Mouse (Mus musculus) left cerebral cortex, adult 18-20 months (tissue): ENCODE data around the gene Nsf. TPM values are rescaled to one million over a fixed set of nuclear protein-coding genes. Genes with fewer than 3 reads are reported as not detected.
"Not testable (repeated sequence)": the region's sequence is repeated elsewhere in the genome, so short reads cannot be mapped to it uniquely, and the experiment has no call there.

Experiments used
- DNase-seq, 2 experiments: peaks; one replicate each; pipeline ENCODE4 v3.0.0; 2021 to 2022; ENCODE audit warnings: low spot score in 2 of 2, mixed read lengths in 1 of 2
- total RNA-seq, 2 experiments: library from RNA; stranded (reverse); gene quantifications; 2 replicates each; pipeline ENCODE4 v1.2.3; 2021

The Nsf gene
- total RNA-seq, 2 experiments from 2014 or later = 1,028 to 1,036 TPM

GRCm38 (mm10) chr11:103896966-103897750, 56.7 kb downstream of the Nsf start:
- DNase-seq = no peak

GRCm38 (mm10) chr11:103896056-103896455, 57.8 kb downstream of the Nsf start:
- DNase-seq = no peak

GRCm38 (mm10) chr11:103892831-103893230, 61.0 kb downstream of the Nsf start:
- DNase-seq = no peak

- no peak for DNase-seq
These were observed 62.1 kb downstream of the Nsf start for GRCm38 (mm10) chr11:103891781-103892180.

- peak; percentile 45 to 59 for DNase-seq
These were observed 63.3 kb downstream of the Nsf start for GRCm38 (mm10) chr11:103890337-103891186.

- no peak for DNase-seq
These were observed 66.0 kb downstream of the Nsf start for GRCm38 (mm10) chr11:103887724-103888410.

- peak; percentile 36 to 60 for DNase-seq
These were observed 69.0 kb downstream of the Nsf start for GRCm38 (mm10) chr11:103884749-103885383.

GRCm38 (mm10) chr11:103883793-103884192, 70.1 kb downstream of the Nsf start:
- no peak for DNase-seq

GRCm38 (mm10) chr11:103879476-103879875, 74.4 kb downstream of the Nsf start:
- not testable (repeated sequence) for DNase-seq

GRCm38 (mm10) chr11:103878441-103878840, 75.4 kb downstream of the Nsf start:
- DNase-seq = no peak

GRCm38 (mm10) chr11:103870352-103870751, 83.5 kb downstream of the Nsf start:
- no peak for DNase-seq

GRCm38 (mm10) chr11:103867702-103868101, 86.2 kb downstream of the Nsf start:
- DNase-seq = no peak

- DNase-seq = no peak
These were observed 88.5 kb downstream of the Nsf start for GRCm38 (mm10) chr11:103865346-103865745.

GRCm38 (mm10) chr11:103864486-103864885, 89.4 kb downstream of the Nsf start:
- DNase-seq = no peak

- no peak for DNase-seq
These were observed 90.9 kb downstream of the Nsf start for GRCm38 (mm10) chr11:103862951-103863350.

- no peak for DNase-seq
These were observed 93.8 kb downstream of the Nsf start for GRCm38 (mm10) chr11:103859933-103860610.

GRCm38 (mm10) chr11:103858760-103859159, 95.1 kb downstream of the Nsf start:
- no peak for DNase-seq

GRCm38 (mm10) chr11:103856641-103857040, 97.2 kb downstream of the Nsf start:
- DNase-seq = no peak

- no peak for DNase-seq
These were observed 99.6 kb downstream of the Nsf start for GRCm38 (mm10) chr11:103854294-103854693.

GRCm38 (mm10) chr11:103853284-103853920, 100.5 kb downstream of the Nsf start:
- DNase-seq = no peak
